Mouse (Mus musculus) stomach, embryonic 14.5 days (tissue): ENCODE results near the gene Slc44a4. TPM values are rescaled to one million over a fixed set of nuclear protein-coding genes. Genes with fewer than 3 reads are reported as not detected.
"Not testable (repeated sequence)": the region's sequence is repeated elsewhere in the genome, so short reads cannot be mapped to it uniquely, and the experiment has no call there.

Experiments used
- ATAC-seq: fragments of 200-750 bp; cut with Nextera tagmentation; 2 replicates; pipeline ENCODE4 v1.8.0; 2017; ENCODE audit warnings: low read depth, moderate TSS enrichment; ENCODE audit not compliant: insufficient number of reproducible peaks, insufficient read depth, low FRiP score
- H3K27ac ChIP-seq: fragments of 300-500 bp; sonication (generic); 2 replicates; pipeline ENCODE4 v1.5.1; 2014; ENCODE audit warnings: mild to moderate bottlenecking, low read length, moderate library complexity, mixed read lengths
- H3K27me3 ChIP-seq: fragments of 300-500 bp; sonication (generic); 2 replicates; pipeline ENCODE4 v1.6.1; 2014; ENCODE audit warnings: low read length, control low read depth, mixed read lengths; ENCODE audit not compliant: control insufficient read depth, insufficient read depth
- H3K36me3 ChIP-seq: fragments of 300-500 bp; sonication (generic); 2 replicates; pipeline ENCODE4 v1.6.1; 2014; ENCODE audit warnings: mild to moderate bottlenecking, control low read depth, low read length, moderate library complexity, mixed read lengths; ENCODE audit not compliant: control insufficient read depth, insufficient read depth
- H3K4me1 ChIP-seq: fragments of 300-500 bp; sonication (generic); 2 replicates; pipeline ENCODE4 v1.6.1; 2014; ENCODE audit warnings: low read length, control low read depth, mixed read lengths; ENCODE audit not compliant: control insufficient read depth, insufficient read depth
- H3K4me2 ChIP-seq: fragments of 300-500 bp; sonication (generic); replicated peaks from 2 replicates; pipeline ENCODE4 v1.6.1; 2014; ENCODE audit warnings: low read depth, low read length, control low read depth
- H3K4me3 ChIP-seq: fragments of 300-500 bp; sonication (generic); 2 replicates; pipeline ENCODE4 v1.5.1; 2014; ENCODE audit warnings: low read depth, low read length, control low read depth
- H3K9ac ChIP-seq: fragments of 300-500 bp; sonication (generic); replicated peaks from 2 replicates; pipeline ENCODE4 v1.6.1; 2014; ENCODE audit warnings: low read depth, mild to moderate bottlenecking, control low read depth, low read length, moderate library complexity, mixed read lengths
- H3K9me3 ChIP-seq: fragments of 300-500 bp; sonication (generic); 2 replicates; pipeline ENCODE4 v1.6.1; 2016; ENCODE audit warnings: low read depth, low read length, control low read depth; ENCODE audit not compliant: control insufficient read depth
- WGBS: fragments of 180-500 bp; shearing (Covaris S2); extraction: QIAGEN DNeasy Blood & Tissue Kit; methylation state at CpG from one replicate; pipeline ENCODE4 v1.1.7; 2014; 5-methylcytosine and 5-hydroxymethylcytosine counted together
- polyA plus RNA-seq: library from polyadenylated mRNA; unstranded; fragments of >200 nt; fragmentation: Nextera tagmentation; extraction: Ambion mirVana; gene quantifications from 2 replicates; pipeline ENCODE4 v1.2.1, GENCODE M21; 2014

Slc44a4 gene
- polyA plus RNA-seq, 1 experiment from 2014 or later: 5.3 TPM

DNA sequence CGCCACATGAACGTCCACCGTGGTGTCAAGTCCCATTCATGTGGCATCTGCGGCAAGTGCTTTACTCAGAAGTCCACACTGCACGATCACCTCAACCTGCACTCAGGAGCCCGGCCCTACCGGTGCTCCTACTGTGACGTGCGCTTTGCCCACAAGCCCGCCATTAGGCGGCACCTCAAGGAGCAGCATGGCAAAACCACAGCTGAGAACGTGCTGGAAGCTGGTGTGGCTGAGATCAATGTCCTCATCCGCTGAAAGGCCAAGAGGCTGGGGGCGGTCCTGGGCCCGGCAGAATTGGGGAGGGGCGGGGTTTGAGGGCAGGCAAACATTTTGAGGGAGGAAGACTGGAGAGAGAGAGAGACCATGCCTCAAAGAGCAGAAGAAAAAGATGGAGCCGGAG lies 17.9 kb upstream of the Slc44a4 start:
- Histone ChIP-seq H3K9ac (no peak overlapping the region), H3K4me3 (no peak overlapping the region), H3K4me1 (peaks cover 27% of the 10 kb centered on the region), H3K9me3 (no peaks in the 10 kb centered on the region), H3K36me3 (peaks cover 4% of the 10 kb centered on the region), H3K27ac (no peak overlapping the region), H3K4me2 (no peak overlapping the region), H3K27me3 (no peaks in the 10 kb centered on the region)
- no peak for ATAC-seq
- 80% methylated on average over 17 of the region's 17 CpGs for WGBS

DNA sequence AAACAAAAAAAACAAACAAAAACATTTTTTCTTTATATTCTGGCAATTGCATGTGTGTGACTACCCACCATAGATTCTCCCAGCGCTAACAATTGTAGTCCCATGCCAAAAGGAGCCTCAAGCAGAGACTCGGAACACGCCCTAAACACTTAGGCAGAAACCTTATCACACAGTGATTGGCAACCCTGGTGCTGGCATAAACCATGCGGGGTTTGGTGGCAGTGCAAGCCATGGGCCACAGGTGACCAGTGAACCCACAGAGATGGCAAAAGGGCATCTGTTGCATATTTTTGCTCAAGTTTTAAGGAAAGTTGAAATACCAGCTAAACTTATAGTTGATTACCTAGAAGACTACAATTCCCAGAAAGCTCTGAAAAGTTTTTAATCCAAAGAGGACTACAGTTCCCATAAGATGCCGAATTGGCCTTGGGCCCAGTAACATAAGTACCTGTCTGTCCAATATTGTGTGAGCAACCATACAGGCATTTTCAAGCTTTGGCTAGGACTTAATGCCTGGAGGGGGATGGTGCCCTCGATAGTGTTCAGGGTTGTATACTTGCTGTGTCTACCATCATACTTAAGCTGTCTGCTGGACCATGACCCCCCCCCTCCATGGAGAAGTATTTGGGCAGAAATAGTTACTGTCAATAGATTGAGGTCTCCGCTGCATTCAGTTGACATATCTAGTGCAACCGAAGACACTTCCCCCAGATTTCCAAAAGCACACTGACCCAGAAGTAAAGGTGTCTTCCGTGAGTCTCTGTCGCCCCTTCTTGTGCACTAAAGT lies 16.7 kb upstream of the Slc44a4 start:
- Histone ChIP-seq H3K9ac (peak overlapping the region; percentile 96), H3K27me3 (no peaks in the 10 kb centered on the region), H3K4me1 (peaks cover 27% of the 10 kb centered on the region), H3K36me3 (peaks cover 10% of the 10 kb centered on the region), H3K9me3 (no peaks in the 10 kb centered on the region), H3K4me2 (peak overlapping the region; percentile 80), H3K4me3 (peak overlapping the region; percentile 61), H3K27ac (peak overlapping the region; percentile 98)
- 16% methylated on average over 10 of the region's 10 CpGs for WGBS
- ATAC-seq: no peak

DNA sequence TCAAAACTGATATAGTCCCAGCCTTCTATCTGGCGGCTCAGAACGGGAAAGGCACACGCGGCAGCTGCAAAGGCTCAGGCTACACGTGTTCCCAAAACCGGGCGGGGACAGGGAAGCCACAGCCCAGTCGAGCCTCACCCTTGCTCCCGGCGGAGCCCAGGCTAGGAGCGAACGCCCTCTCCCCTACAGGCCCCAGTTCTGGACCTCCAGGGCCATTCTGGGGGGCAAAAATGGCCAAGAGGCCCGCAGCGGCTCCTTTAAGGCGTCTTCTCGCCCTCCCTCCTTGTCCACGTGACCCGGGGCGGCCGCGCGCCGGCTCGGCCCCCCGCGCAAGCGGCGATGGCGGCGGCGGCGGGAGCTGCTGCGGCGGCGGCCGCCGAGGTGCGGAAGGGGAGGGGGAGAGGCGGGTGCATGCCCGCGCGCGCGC lies 16.1 kb upstream of the Slc44a4 start, which contains the start of the genes C2 and Ehmt2:
Gene C2, minus strand, starts transcription at position 106 of the 427 bp plus-strand sequence.
Gene Ehmt2, plus strand, starts transcription at position 310 of the 427 bp plus-strand sequence.
- no peaks in the 10 kb centered on the region for H3K27me3 ChIP-seq
- H3K4me3 ChIP-seq: peak within 1 kb of the TSS; percentile 61
- peak within 1 kb of the TSS; percentile 96 for H3K9ac ChIP-seq
- H3K36me3 ChIP-seq: peaks cover 16% of the 10 kb centered on the region
- H3K4me2 ChIP-seq: peak within 1 kb of the TSS; percentile 80
- ATAC-seq: peak; percentile 33
- 0% methylated on average over 18 of the region's 44 CpGs for WGBS
- H3K9me3 ChIP-seq: no peaks in the 10 kb centered on the region
- peak within 1 kb of the TSS; percentile 98 for H3K27ac ChIP-seq
- H3K4me1 ChIP-seq: peaks cover 27% of the 10 kb centered on the region

DNA sequence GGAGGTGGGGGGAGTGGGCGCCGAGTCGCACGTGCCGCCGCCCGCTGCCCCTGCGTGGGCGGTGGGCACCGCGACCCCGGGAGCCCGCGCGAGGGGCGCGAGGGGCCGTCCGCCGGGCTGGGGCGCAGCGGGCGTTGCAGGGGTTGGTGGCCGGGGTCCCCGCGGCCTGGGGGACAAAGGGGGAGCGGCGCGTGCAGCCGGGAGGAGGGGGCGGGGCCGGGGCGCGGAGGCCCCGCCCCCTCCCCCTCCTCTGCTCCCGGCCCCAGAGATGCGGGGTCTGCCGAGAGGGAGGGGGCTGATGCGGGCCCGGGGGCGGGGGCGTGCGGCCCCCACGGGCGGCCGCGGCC lies 15.6 kb upstream of the Slc44a4 start:
- Histone ChIP-seq H3K27ac (peak overlapping the region; percentile 98), H3K9me3 (no peaks in the 10 kb centered on the region), H3K36me3 (peaks cover 21% of the 10 kb centered on the region), H3K4me3 (peak overlapping the region; percentile 61), H3K27me3 (no peaks in the 10 kb centered on the region), H3K4me1 (peaks cover 23% of the 10 kb centered on the region), H3K9ac (peak overlapping the region; percentile 96), H3K4me2 (peak overlapping the region; percentile 80)
- ATAC-seq: no peak
- WGBS: 1% methylated on average over 22 of the region's 47 CpGs

DNA sequence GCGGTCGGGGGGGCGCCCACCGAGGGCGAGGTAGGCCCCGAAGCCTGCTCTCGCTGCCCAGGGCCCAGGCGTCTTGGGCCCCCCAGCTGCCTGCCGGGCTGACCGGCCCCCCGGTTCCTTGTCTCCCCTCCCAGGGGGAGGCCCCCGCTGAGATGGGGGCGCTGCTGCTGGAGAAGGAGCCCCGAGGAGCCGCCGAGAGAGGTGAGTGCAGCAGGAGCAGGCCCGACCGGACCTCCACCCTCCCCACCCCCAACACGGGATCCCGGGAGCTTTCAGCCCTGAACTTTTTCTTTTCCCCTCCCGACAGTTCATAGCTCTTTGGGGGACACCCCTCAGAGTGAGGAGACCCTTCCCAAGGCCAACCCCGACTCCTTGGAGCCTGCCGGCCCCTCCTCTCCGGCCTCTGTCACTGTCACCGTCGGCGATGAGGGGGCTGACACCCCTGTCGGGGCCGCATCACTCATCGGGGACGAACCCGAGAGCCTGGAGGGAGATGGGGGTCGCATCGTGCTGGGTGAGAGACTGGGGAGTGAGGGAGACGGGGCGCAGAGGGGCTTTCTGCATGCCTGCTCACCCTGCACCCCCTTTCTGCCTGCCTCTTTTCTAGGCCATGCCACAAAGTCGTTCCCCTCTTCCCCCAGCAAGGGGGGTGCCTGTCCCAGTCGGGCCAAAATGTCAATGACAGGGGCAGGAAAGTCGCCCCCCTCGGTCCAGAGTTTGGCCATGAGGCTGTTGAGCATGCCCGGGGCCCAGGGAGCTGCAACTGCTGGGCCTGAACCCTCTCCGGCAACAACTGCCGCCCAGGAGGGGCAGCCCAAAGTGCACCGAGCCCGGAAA lies 15.0 kb upstream of the Slc44a4 start:
- peak overlapping the region; percentile 61 for H3K4me3 ChIP-seq
- no peaks in the 10 kb centered on the region for H3K27me3 ChIP-seq
- WGBS: under 1% methylated on average over 36 of the region's 45 CpGs
- H3K9ac ChIP-seq: peak overlapping the region; percentile 96
- H3K4me1 ChIP-seq: peaks cover 21% of the 10 kb centered on the region
- no peaks in the 10 kb centered on the region for H3K9me3 ChIP-seq
- H3K27ac ChIP-seq: peak overlapping the region; percentile 98
- no peak for ATAC-seq
- peaks cover 25% of the 10 kb centered on the region for H3K36me3 ChIP-seq
- H3K4me2 ChIP-seq: peak overlapping the region; percentile 80

DNA sequence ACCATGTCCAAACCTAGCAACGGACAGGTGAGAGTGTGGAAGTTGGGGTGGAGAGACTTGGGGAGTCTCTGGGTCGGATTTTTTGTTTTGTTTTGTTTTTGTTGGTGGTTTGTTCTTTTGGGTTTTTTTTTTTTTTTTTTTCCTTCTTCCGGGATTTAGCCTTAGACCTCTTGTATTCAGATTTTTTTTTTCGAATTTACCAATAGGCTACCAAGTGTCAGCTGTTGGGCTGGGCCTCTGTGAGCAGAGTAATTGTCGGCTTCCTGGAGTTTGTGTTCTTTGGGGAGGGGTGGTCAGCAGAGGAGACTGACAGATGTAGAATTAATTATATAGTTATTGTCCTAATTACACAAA lies 14.4 kb upstream of the Slc44a4 start:
- 4% methylated on average over 5 of the region's 5 CpGs for WGBS
- H3K9ac ChIP-seq: peak overlapping the region; percentile 96
- H3K27me3 ChIP-seq: no peaks in the 10 kb centered on the region
- no peaks in the 10 kb centered on the region for H3K9me3 ChIP-seq
- H3K27ac ChIP-seq: peak overlapping the region; percentile 98; the same call in 1 of the 2 replicates
- peak overlapping the region; percentile 61 for H3K4me3 ChIP-seq
- peaks cover 30% of the 10 kb centered on the region for H3K36me3 ChIP-seq
- H3K4me1 ChIP-seq: peaks cover 21% of the 10 kb centered on the region
- no peak for ATAC-seq
- peak overlapping the region; percentile 80 for H3K4me2 ChIP-seq

DNA sequence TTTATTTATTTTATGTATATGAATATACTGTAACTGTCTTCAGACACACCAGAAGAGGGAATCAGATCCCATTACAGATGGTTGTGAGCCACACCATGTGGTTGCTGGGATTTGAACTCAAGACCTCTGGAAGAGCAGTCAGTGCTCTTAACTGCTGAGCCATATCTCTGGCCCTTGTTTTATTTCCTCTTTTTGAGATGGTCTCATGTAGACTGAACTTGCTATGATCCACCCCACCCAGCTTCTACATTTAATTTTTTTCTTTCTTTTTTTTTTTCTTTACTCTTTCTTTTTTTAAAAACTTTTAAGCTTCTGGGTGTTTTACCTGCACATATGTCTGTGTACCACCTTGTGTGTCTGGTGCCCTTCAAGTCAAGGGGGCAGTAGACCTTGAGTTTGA lies 13.4 kb upstream of the Slc44a4 start:
- H3K9me3 ChIP-seq, H3K27ac ChIP-seq, H3K4me2 ChIP-seq, H3K4me3 ChIP-seq, H3K9ac ChIP-seq, ATAC-seq, H3K27me3 ChIP-seq: not testable (repeated sequence)
- Histone ChIP-seq H3K4me1 (peaks cover 14% of the 10 kb centered on the region), H3K36me3 (peaks cover 39% of the 10 kb centered on the region)

DNA sequence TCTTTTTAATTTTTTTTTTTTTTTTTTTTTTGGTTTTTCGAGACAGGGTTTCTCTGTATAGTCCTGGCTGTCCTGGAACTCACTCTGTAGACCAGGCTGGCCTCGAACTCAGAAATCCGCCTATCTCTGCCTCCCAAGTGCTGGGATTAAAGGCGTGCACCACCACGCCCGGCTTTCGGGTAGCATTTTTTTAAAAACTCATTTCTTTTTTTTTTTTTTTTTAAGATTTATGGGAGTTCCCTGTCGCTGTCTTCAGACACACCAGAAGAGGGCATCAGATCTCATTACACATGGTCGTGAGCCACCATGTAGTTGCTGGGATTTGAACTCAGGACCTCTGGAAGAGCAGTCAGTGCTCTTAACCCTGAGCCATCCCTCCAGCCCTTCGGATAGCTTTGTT lies 12.3 kb upstream of the Slc44a4 start:
- H3K9ac ChIP-seq: not testable (repeated sequence)

More for the DNA sequence above, 12.3 kb upstream of the Slc44a4 start:
- peaks cover 11% of the 10 kb centered on the region for H3K4me1 ChIP-seq
- not testable (repeated sequence) for ATAC-seq, H3K9me3 ChIP-seq, H3K27ac ChIP-seq, H3K4me3 ChIP-seq, H3K4me2 ChIP-seq, H3K27me3 ChIP-seq
- WGBS: 85% methylated on average over 9 of the region's 10 CpGs
- peaks cover 50% of the 10 kb centered on the region for H3K36me3 ChIP-seq
